Mouse (Mus musculus) embryo, embryonic 10.5 days (tissue): ENCODE results near the gene Tnfsf13.

ENCODE experiments used
- DNase-seq: peaks from one replicate; pipeline ENCODE4 v3.0.0-alpha.2; 2015; ENCODE audit warnings: low spot score

The Tnfsf13 gene

DNA sequence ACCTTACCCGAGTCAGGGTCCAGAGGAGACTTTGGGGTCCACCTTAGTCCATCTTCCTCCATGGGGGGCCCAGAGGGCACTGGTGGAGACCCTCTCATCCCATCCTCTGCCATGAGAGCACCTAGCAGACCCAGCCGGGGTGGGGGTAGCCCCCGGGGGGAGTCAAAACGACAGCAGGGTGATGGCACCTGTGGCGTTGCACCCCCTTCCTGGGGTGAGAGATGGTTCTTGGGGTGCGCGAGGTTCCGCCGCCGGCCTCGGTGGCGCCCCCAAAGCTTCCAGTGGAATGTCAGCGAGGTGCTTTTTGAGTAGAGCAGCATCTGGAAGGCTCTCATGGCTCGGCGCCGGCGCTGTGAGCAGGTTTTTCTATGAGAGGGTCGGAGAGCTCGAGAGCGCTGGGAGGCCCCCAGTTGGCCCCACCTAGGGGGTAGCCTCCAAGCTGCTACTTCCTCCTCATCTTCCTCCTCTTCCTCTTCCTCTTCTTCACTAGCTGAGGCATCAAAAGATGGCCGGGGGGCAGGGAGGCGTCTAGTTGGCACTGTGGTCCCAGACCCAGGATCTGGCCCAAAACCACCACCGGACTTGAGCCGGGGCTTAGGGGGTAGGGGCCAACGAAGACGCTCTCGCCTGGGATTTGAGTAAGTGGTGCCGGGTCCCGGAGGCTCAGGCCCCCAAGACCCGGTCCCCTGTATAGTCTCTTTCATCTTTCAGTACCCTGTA, 5.3 kb downstream of the Tnfsf13 start:
- DNase-seq = no peak

DNA sequence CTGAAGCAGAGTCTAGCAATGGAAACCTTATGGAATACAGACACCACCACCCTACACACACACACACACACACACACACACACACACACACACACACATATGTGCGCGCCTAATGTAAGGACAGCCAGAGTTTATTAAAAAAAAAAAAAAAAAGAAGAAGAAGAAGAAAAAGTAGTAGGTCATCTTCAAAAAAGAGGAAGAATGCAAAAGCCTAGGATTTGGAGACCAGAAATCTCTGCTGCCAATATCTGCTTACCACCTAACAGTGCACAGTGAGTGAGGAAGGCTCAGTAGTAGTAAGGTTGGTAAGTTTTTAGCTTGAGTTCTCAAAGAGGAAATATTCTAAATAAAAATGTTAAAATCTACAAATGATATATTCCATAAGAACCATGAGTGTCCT, 6.4 kb downstream of the Tnfsf13 start:
- DNase-seq = no peak

- DNase-seq = peak; percentile 100
Observed at GRCm38 (mm10) chr11:69672211-69672706, 13.3 kb downstream of the Tnfsf13 start, which contains the start of gene Eif4a1. TSS of gene Eif4a1 (minus strand) at chr11:69672423.

GRCm38 (mm10) chr11:69671726-69672124, 13.9 kb downstream of the Tnfsf13 start:
- no peak for DNase-seq

DNA sequence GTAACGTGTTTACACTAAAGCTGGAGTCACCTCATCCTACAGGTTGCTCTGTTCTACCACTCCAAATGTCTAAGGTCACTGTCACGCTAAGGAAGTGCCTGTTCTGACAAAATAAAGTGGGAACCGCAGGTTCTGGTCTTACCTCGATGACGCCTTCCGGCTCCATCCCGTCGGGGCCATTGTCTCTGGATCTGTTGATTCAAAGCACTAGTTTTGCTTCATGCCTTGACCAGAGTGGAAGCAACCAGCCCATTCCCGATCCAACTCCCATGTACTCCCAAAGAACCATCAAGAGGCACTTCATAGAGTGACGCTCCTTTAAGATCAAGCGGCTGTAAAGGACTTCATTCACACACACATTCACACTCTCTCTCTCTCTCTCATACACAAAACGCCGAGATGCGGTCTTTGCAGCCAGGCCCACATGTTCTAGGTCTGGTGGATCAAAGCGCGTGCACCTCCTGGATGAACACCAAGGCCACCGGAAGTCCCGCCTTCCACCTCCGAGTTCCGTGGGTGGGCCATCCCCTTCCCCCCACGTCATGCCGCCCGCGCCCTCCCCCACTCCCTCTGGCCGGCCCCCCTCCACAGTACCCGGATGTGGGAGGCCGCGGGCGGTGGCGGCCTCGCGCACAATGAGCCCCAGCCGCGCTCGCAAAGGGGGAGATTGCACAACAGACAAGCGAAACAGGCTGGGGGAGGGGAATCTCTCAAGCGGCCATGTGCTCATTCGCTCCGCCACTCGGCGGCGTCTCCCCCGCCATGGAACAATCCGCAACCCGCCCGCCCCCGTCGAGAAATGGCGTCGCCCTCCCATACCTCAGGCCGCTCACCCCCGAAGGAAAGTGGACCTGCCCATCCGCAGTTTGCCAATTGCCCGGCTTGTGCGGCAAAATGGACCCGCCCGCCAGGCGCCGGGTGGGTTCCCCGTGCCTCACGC, 14.5 kb downstream of the Tnfsf13 start:
- DNase-seq = peak; percentile 96

GRCm38 (mm10) chr11:69666665-69667005, 18.9 kb downstream of the Tnfsf13 start:
- no peak for DNase-seq

- DNase-seq = peak; percentile 54
Observed at GRCm38 (mm10) chr11:69665961-69666664, 19.5 kb downstream of the Tnfsf13 start, which contains the start of gene Cd68. TSS of gene Cd68 (minus strand) at chr11:69666153.

- DNase-seq = no peak
Observed at GRCm38 (mm10) chr11:69665457-69665960, 20.1 kb downstream of the Tnfsf13 start.

DNA sequence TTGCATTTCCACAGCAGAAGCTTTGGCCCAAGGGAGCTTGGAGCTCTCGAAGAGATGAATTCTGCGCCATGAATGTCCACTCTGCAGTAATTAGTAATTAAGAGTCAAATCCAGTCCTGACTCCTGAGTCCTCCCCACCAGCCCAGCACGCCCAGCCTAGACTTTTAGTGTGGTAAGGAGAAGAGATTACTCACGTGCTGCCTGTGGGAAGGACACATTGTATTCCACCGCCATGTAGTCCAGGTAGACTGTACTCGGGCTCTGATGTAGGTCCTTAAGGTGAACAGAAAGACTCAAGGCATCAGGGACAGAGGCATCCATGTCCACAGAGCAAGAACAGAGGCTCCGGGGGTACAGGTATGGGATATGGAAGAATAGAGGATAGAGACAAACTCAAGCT, 20.7 kb downstream of the Tnfsf13 start:
- DNase-seq = no peak

DNA sequence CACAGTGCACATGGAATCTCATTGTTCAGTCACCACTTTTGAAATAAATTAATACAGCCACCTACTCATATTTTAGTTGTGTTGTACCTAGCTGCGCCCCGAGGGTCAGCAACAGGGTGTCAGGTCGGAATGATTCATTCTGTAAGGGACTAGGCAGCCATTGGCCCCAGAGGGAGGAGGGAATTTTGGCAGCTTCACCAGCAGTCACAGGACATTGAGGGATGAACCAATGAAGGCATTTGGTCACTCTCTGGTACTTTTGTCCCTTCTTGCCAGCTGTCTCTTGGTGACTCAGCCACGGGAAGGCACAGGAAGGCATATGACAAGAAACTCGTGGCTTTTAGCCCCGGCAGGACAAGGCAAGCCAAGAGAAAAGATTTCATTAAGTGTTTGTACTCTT, 21.8 kb downstream of the Tnfsf13 start:
- no peak for DNase-seq

DNA sequence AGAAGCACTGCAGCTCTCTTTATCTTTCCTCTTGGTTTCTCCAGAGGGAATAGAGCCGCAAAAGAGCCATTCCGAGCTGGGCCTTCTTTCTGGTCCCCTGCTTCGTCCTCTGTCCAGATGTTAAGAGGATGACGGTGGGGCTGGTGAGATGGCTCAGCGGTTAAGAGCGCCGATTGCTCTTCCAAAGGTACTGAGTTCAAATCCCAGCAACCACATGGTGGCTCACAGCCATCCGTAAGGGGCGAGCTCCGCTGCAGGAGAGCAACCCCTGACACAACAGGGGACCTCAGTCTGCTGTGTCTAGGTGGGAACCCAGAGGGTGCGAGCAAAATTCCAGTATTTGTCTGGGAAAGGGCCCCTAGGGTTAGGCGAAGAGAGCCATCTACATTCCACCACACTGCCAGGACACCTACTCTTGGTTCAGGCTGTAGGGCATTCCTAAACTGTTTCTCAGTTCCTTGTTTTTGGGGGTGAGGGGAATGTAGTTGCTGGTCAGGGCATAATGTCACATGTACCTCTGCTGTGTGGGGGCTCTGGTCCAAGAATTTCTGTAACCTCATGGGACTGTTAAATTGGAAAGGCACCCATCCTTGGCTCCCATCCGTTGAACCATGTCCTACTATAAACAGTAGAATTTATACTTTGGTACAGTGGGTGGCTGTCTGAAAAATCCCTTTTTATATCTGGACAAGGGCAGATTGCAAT, 22.5 kb downstream of the Tnfsf13 start:
- no peak for DNase-seq

DNA sequence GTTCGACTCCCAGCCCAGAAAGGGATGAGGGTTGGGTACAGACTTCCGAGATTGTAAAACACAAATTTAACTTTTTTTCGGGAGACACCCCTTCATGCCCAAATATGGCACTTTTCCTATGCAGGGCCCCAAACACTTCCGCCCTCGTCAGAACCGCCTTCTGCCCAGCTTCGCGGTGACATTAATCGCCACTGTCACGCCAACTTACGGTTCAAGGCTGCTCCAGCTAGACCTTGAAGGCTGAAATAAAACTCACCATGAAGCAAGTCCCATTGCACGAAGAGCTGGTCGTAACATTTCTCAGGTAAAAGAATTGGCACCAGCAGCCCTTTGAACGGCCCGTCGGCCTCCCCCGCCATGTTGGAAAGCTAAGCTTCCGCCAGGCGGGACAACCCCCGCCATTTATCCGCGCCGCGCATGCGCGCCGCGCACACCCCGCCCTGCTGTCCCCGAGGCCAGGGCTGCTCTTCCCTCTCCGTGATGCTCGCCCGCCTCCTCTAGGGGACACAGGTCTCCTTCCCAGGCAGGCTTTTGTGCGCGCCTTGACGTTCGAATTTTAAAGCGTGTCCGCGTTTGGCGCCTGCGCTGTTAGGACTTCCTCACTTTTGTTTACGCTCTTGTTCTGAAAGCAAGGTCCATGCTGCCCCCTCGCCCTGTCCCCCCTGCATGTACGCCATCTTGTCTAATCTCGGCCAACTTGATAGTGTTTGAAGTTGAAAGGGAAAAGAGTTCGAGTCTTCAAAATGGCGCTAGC, 23.2 kb downstream of the Tnfsf13 start, which contains the start of gene Mpdu1:
TSS of gene Mpdu1 (minus strand) at position 430 of the 754 bp plus-strand sequence.
- DNase-seq = peak; percentile 98

DNA sequence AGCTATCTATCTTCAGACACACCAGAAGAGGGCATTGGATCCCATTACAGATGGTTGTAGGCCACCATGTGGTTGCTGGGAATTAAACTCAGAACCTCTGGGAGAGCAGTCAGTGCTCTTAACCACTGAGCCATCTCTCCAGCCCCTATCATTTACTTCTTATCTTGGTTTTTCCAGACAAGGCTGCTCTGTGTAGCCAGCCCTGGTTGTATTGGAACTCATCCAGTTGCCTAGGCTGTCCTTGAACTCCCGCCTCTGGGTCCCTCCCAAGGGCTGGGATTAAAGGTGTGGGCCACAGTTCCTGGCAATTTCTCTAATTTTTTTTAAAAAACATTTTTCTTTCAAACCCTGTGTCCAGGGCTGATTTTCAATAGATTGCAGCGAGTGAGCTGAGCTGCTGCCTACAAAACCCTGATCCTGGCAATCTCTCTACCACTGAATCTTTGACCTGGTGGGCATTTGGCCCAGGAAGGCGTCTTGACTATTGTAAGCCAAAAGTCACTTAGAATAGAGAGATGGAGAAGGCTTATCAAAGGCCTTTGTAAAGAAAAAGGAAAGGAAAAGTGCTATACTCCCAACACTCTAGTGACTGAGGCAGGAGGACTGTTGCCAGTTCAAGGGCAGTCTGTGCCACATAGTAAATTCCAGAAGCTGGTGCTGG, 24.2 kb downstream of the Tnfsf13 start:
- DNase-seq = peak; percentile 13

DNA sequence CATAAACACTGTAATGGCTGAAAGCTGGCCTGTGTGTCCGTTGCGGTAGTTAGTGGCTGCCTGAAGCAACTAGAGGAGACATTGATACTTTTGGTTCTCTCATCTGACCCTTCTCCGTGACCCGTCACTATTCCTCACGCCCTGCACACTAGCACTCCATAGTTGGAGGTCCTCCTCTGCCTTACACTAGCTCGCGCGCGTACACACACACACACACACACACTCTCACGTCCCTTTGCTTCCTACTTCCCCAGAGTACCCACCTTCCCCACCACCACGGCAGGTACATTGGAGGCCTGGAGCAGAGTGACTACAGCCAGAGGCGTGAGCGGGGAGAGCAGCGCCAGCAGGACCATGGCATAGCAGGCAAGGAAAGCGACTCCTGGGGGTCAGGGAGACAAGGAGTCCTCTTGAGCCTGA, 28.1 kb downstream of the Tnfsf13 start:
- no peak for DNase-seq

DNA sequence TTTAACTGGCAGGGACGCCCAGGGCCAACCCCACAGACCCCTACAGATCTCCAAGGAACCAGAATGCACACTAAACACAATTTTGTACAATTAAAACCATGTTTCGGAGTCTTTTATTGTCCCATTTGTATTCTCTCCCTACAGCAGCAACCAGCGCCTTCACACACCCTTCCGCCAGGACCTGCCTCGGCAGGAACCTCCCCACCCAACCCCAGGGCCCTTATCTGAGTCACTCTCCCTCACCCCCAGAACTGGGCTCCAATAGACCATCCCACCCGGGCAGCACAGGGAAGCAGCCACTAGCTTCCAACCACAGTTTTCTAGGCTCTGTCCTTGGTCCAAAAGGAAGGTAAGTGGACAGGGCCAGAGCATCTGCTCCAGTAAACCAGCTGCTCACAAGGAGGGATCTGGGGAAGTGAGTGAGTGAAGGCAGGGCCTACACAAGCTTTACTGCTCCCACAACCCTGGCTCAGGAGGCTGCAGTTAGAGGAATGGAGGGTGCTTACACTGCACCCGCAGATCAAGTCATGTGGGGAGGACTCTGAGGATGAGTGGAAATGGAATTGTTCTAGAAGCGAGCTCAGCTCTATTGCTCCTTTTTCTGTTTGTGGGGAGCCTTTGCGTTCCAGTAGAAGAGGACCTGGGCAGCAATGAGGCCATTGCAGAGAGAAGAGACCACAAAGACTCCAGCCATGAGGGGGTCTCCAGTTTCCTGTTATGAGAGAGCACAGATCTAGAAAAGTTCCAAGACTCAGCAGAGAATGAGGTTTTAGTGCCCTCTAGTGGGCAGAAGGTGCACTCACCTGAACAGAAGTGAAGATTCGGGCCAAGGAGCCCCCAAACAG, 28.7 kb downstream of the Tnfsf13 start:
- peak; percentile 89 for DNase-seq

- DNase-seq = no peak
Observed at GRCm38 (mm10) chr11:69656065-69656455, 29.5 kb downstream of the Tnfsf13 start.

DNA sequence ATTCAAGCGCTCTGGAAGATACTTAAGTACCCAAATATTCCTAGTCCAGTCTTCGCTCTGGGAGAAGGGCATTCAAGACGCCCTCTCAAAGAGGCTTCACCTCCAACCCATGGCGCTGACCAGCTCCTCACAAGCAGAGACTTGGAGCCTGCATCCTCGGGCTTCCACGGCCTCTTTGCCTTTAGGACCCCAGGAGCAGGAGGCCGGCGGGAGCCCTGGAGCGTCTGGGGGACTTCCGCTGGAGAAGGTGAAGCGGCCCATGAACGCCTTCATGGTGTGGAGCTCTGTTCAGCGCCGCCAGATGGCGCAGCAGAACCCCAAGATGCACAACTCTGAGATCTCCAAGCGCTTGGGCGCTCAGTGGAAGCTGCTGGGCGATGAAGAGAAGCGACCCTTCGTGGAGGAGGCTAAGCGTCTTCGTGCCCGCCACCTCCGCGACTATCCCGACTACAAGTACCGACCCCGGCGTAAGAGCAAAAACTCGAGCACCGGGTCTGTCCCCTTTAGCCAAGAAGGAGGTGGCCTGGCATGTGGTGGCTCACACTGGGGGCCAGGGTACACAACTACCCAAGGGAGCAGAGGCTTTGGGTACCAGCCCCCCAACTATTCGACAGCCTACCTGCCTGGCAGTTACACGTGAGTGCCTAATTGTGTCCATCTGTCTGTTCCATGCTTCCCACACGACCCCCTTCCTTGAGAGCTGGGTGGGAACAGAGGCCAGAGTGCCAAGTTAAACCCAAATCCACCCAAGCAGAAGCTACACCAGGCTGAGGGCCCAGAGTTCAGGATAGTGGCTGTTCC, 30.1 kb downstream of the Tnfsf13 start, which contains the start of gene Sox15:
TSS of gene Sox15 (plus strand) at position 51 of the 801 bp plus-strand sequence.
- peak; percentile 90 for DNase-seq

DNA sequence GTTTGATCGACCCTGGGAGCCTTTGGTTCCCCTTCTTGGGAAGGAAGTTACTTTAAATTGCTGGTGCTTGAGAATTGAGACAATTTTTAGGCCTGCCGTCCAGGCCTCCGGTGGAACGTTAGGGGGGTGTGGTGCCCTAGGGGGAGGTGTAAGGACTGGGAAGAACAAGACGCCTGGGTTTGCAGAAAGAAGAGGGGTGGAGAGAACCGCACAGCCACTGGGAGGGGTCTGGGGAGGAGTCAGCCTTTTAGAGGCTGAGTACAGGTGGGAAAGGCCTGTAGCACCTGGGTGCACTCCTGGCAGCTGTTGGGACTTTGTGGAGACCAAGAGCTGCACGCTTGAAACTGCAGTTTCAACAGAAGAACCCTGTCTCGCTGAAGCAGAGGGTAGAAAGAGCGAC, 30.8 kb downstream of the Tnfsf13 start:
- DNase-seq = no peak
